Mouse (Mus musculus) limb, embryonic 13.5 days (tissue): ENCODE results near the gene Elk4. TPM values are rescaled to one million over a fixed set of nuclear protein-coding genes. Genes with fewer than 3 reads are reported as not detected.

Experiments used
- ATAC-seq: fragments of 200-750 bp; cut with Nextera tagmentation; 2 replicates; pipeline ENCODE4 v1.8.0; 2017; ENCODE audit warnings: low read depth, moderate number of reproducible peaks, moderate TSS enrichment; ENCODE audit not compliant: low FRiP score
- H3K27ac ChIP-seq: fragments of 300-500 bp; sonication (generic); 2 replicates; pipeline ENCODE4 v1.5.1; 2015; ENCODE audit warnings: inconsistent platforms, mild to moderate bottlenecking, moderate library complexity
- H3K27me3 ChIP-seq: fragments of 300-500 bp; sonication (generic); 2 replicates; pipeline ENCODE4 v1.6.1; 2015; ENCODE audit warnings: mild to moderate bottlenecking, inconsistent platforms
- H3K36me3 ChIP-seq: fragments of 300-500 bp; sonication (generic); 2 replicates; pipeline ENCODE4 v1.6.1; 2015; ENCODE audit warnings: inconsistent platforms, mild to moderate bottlenecking, moderate library complexity
- H3K4me1 ChIP-seq: fragments of 300-500 bp; sonication (generic); 2 replicates; pipeline ENCODE4 v1.6.1; 2015; ENCODE audit warnings: inconsistent platforms
- H3K4me2 ChIP-seq: fragments of 300-500 bp; sonication (generic); replicated peaks from 2 replicates; pipeline ENCODE4 v1.6.1; 2015; ENCODE audit warnings: inconsistent platforms, mild to moderate bottlenecking, moderate library complexity
- H3K4me3 ChIP-seq: fragments of 300-500 bp; sonication (generic); 2 replicates; pipeline ENCODE4 v1.5.1; 2015; ENCODE audit warnings: moderate library complexity, mild to moderate bottlenecking, inconsistent platforms
- H3K9ac ChIP-seq: fragments of 300-500 bp; sonication (generic); 2 replicates; pipeline ENCODE4 v1.6.1; 2015; ENCODE audit warnings: mild to moderate bottlenecking, inconsistent platforms
- H3K9me3 ChIP-seq: fragments of 300-500 bp; sonication (generic); 2 replicates; pipeline ENCODE4 v1.6.1; 2016; ENCODE audit warnings: inconsistent platforms
- WGBS: fragments of 180-500 bp; shearing (Covaris S2); methylation state at CpG from one replicate; pipeline ENCODE4 v1.1.7; 2015; 5-methylcytosine and 5-hydroxymethylcytosine counted together
- polyA plus RNA-seq: library from polyadenylated mRNA; unstranded; fragments of >200 nt; fragmentation: Nextera tagmentation; extraction: Ambion mirVana; gene quantifications from 2 replicates; pipeline ENCODE4 v1.2.1, GENCODE M21; 2015

Elk4 gene
- polyA plus RNA-seq, 1 experiment from 2014 or later: 20.2 TPM

- 76% methylated on average over 9 of the region's 9 CpGs for WGBS
Measured at GRCm38 (mm10) chr1:131990083-131990760, 17.2 kb upstream of the Elk4 start.

DNA sequence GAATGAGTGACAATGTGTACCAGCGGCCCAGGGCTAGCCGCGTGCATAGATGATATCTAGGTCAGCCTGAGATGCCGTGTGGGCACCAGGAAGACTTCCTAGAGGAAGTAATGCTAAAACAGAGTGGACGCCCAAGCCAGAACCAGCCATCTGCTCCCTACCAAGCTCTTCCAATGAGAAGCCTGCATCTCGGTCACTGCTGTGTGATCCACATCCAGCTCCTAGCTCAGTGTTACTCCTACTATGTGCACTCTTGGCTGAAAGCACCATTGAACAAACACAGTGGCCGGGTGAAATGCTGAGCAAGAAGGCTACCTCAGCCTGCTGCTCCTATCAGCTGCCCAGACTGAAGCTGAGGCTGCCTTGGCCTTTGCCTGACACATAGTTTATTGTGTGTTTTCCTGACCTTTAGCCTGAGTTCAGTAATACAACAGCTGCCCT is 14.8 kb upstream of the Elk4 start:
- no peak for ATAC-seq
- no peaks in the 10 kb centered on the region for H3K9me3 ChIP-seq
- H3K27ac ChIP-seq: no peak overlapping the region
- H3K27me3 ChIP-seq: no peaks in the 10 kb centered on the region
- WGBS: 82% methylated on average over 7 of the region's 7 CpGs
- no peak overlapping the region for H3K4me2 ChIP-seq
- no peaks in the 10 kb centered on the region for H3K36me3 ChIP-seq
- H3K9ac ChIP-seq: no peak overlapping the region
- H3K4me1 ChIP-seq: no peaks in the 10 kb centered on the region
- no peak overlapping the region for H3K4me3 ChIP-seq

More at GRCm38 (mm10) chr1:131990083-131990760, 17.2 kb upstream of the Elk4 start:
- no peak for ATAC-seq
- no peak overlapping the region for H3K4me2 ChIP-seq
- no peak overlapping the region for H3K9ac ChIP-seq
- no peak overlapping the region for H3K4me3 ChIP-seq
- H3K27ac ChIP-seq: no peak overlapping the region
- H3K9me3 ChIP-seq: no peaks in the 10 kb centered on the region
- no peaks in the 10 kb centered on the region for H3K27me3 ChIP-seq
- H3K4me1 ChIP-seq: no peaks in the 10 kb centered on the region
- no peaks in the 10 kb centered on the region for H3K36me3 ChIP-seq

DNA sequence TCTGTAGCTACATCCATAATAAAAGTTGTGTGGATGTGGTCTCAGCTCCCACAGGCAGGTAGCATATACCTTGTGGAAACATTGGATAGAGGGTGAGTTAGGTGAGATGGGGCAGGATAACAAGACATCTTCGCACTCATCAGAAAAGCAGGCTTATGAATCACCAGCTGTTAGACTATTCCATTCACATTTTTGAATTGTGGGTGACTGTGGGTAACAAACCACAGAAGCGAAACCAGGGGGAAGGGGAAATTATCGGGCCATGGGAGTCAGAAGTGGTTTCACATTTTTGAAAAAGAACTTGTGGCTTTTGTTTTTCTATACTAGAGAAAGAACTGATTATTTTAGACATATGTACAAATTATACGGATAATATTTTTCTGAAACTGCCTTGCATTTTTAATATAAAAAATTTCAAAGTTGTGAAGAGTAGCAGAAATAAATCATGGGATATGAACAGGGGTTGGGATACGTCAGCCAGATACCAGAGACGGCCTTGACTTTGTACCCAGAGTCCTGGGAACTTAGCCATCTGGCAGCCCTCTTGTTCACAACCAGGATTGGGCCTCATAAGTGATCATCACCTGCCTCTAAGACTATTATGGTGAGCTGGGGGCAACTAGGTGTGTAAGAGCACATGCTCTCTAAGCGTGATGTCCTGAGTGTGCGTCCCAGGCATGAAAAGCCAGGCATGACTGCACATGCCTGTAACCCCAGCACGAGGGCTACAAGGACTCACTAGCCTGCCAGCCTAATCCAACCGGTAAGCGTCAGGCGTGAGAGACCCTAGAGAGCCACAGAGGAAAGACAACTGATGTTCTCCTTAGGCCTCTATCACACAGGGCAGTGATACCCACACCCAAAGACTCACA is 14.0 kb upstream of the Elk4 start:
- Histone ChIP-seq H3K27ac (no peak overlapping the region), H3K4me2 (no peak overlapping the region), H3K9me3 (no peaks in the 10 kb centered on the region), H3K36me3 (no peaks in the 10 kb centered on the region), H3K4me1 (no peaks in the 10 kb centered on the region), H3K4me3 (no peak overlapping the region), H3K9ac (no peak overlapping the region), H3K27me3 (no peaks in the 10 kb centered on the region)
- WGBS: 87% methylated on average over 12 of the region's 12 CpGs
- ATAC-seq: no peak

GRCm38 (mm10) chr1:131995062-131995461 is 12.3 kb upstream of the Elk4 start:
- 30% methylated on average over 4 of the region's 4 CpGs for WGBS
- Histone ChIP-seq H3K9ac (no peak overlapping the region), H3K9me3 (no peaks in the 10 kb centered on the region), H3K4me2 (no peak overlapping the region), H3K36me3 (no peaks in the 10 kb centered on the region), H3K27ac (no peak overlapping the region), H3K4me1 (no peaks in the 10 kb centered on the region), H3K4me3 (no peak overlapping the region), H3K27me3 (no peaks in the 10 kb centered on the region)
- no peak for ATAC-seq

GRCm38 (mm10) chr1:132000506-132000905 is 6.9 kb upstream of the Elk4 start:
- no peak for ATAC-seq
- Histone ChIP-seq H3K9ac (no peak overlapping the region), H3K27me3 (no peaks in the 10 kb centered on the region), H3K4me3 (no peak overlapping the region), H3K4me1 (0 out of 2 replicates have a peak, but pooled peaks cover 5% of the 10 kb centered on the region), H3K27ac (no peak overlapping the region), H3K36me3 (no peaks in the 10 kb centered on the region), H3K4me2 (no peak overlapping the region), H3K9me3 (no peaks in the 10 kb centered on the region)

DNA sequence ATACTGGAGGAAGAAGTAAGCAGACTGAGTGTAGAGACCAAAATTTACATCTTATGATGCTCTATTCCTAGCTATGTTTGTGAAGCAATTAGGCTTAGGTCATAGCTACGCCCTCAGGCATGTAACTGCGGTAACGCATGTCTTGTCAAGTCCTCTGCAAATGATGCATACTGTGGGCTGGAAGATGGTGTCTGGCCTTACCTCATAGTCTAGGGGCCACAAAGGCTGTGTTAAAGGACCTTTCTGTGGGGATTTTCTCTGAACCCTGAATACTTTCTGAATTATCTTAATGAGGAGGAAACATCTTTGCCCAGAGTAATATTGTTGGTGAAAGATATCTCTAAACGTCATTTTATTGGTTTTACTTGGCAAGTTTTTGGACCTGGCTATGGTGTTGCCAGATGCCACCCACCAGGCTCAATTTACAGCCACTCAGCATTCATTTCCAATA is 5.5 kb upstream of the Elk4 start:
- Histone ChIP-seq H3K4me2 (no peak overlapping the region), H3K4me3 (no peak overlapping the region), H3K4me1 (peaks cover 10% of the 10 kb centered on the region), H3K36me3 (no peaks in the 10 kb centered on the region), H3K9ac (no peak overlapping the region), H3K27me3 (no peaks in the 10 kb centered on the region), H3K9me3 (no peaks in the 10 kb centered on the region), H3K27ac (no peak overlapping the region)
- WGBS: 71% methylated on average over 4 of the region's 4 CpGs
- ATAC-seq: no peak

DNA sequence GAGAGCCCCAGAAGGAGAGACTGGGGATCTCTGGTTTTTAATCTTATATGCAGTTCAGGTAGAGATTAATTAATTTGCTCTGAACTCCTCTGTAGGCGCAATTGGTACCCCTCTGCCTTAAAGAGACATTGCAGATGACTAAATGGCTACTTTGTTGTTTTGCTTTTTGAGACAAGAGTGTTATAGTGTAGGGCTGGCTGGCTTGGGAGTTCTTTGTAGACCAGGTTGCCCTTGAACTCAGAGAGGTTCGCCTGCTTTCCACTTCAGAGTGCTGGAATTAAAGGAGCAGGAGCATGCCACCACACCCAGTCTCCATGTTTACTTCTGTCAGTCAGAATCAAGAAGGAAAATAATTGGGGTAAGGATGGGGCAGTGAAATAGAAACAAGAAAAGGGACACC is 4.3 kb upstream of the Elk4 start:
- Histone ChIP-seq H3K4me2 (no peak overlapping the region), H3K36me3 (no peaks in the 10 kb centered on the region), H3K4me3 (no peak overlapping the region), H3K4me1 (peaks cover 10% of the 10 kb centered on the region), H3K27ac (no peak overlapping the region; the same call in 1 of the 2 replicates), H3K9me3 (no peaks in the 10 kb centered on the region), H3K27me3 (no peaks in the 10 kb centered on the region), H3K9ac (no peak overlapping the region)
- no peak for ATAC-seq
- 59% methylated on average over 2 of the region's 2 CpGs for WGBS

GRCm38 (mm10) chr1:132003817-132004216 is 3.6 kb upstream of the Elk4 start:
- Histone ChIP-seq H3K9me3 (no peaks in the 10 kb centered on the region), H3K9ac (no peak overlapping the region), H3K4me2 (no peak overlapping the region), H3K36me3 (no peaks in the 10 kb centered on the region), H3K27me3 (no peaks in the 10 kb centered on the region), H3K4me3 (no peak overlapping the region), H3K27ac (no peak overlapping the region), H3K4me1 (peaks cover 11% of the 10 kb centered on the region)
- ATAC-seq: no peak
- 43% methylated on average over 1 of the region's 1 CpGs for WGBS

DNA sequence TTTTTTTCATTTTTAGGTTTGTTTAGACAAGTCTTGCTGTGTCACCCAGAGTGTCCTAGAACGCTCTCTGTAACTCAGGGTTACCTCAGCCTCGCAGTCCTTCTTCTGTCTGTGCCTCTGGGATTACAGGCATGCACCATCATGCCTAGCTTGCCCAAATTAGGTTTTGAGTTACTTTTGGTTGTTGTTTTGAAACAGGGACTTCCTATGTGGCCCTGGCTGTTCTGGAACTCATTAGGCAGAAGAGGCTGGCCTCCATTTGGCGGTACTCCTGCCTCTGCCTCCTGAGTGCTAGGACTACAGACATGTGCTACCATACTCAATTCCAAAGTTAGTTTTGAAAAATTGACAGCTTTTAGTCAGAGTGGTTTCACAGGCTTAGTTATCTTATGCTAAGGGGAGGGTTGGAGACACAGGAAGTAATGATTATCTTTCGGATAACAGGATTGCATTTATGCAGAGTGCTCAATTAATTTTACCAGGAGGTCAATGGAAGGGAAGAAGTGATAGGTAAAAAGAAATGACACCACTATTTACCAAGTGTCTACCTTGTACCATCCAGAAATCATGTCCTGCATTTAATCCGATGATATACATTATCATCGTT is 2.7 kb upstream of the Elk4 start:
- Histone ChIP-seq H3K27ac (no peak overlapping the region), H3K27me3 (no peaks in the 10 kb centered on the region), H3K9me3 (no peaks in the 10 kb centered on the region), H3K4me2 (no peak overlapping the region), H3K9ac (no peak overlapping the region), H3K36me3 (no peaks in the 10 kb centered on the region), H3K4me1 (peaks cover 20% of the 10 kb centered on the region), H3K4me3 (no peak overlapping the region)
- 74% methylated on average over 6 of the region's 6 CpGs for WGBS
- ATAC-seq: no peak

DNA sequence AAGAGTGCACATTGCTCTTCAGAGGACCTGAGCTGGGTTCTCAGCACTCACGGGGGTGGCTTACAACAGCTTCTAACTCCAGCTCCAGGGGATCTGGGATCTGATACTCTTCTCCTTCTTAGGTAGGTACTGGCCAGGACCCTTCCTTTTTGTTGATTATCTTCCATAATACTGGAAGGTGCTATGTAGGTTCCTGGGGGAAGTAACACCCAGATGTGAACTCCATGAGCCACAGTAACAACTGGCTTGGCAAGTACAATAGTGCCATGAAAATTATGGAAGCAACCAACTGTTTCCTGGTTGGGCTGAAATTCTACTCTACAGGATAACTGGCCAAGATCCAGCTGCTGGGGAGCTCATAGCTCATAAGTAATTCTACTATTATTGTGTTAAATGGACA is 1.9 kb upstream of the Elk4 start:
- Histone ChIP-seq H3K4me1 (peaks cover 23% of the 10 kb centered on the region), H3K9me3 (no peaks in the 10 kb centered on the region), H3K4me3 (no peak overlapping the region), H3K4me2 (no peak overlapping the region), H3K27ac (no peak overlapping the region), H3K27me3 (no peaks in the 10 kb centered on the region), H3K36me3 (no peaks in the 10 kb centered on the region), H3K9ac (no peak overlapping the region)
- WGBS: 86% methylated on average over 1 of the region's 1 CpGs
- ATAC-seq: no peak

DNA sequence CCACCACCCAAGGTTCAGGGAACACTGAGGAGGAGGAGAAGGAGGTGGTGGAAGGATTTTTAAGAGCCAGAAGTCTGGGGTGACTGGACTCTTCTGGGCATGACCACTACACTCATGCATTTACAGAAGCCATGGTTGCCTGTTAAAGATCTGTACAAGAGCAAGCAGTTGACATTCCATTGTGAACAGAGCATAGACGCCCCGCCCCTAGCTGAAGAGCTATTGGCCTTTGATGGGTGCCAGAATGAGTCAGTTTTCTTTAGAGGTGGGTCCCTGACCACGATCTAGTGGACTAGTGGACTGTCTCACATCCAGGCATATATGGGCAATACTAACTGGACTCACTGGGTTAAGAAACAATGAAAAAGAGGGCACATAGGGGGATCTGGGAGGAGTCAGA is 1.4 kb upstream of the Elk4 start:
- Histone ChIP-seq H3K36me3 (no peaks in the 10 kb centered on the region), H3K27ac (no peak overlapping the region), H3K4me1 (peaks cover 23% of the 10 kb centered on the region), H3K9ac (no peak overlapping the region), H3K4me3 (no peak overlapping the region), H3K27me3 (no peaks in the 10 kb centered on the region), H3K4me2 (no peak overlapping the region), H3K9me3 (no peaks in the 10 kb centered on the region)
- WGBS: 85% methylated on average over 3 of the region's 3 CpGs
- no peak for ATAC-seq

- no peaks in the 10 kb centered on the region for H3K36me3 ChIP-seq
- H3K27me3 ChIP-seq: no peaks in the 10 kb centered on the region
- no peaks in the 10 kb centered on the region for H3K9me3 ChIP-seq
- peak overlapping the region; percentile 76 for H3K4me2 ChIP-seq
- H3K9ac ChIP-seq: peak overlapping the region; percentile 95
- peak overlapping the region; percentile 99; the same call in 1 of the 2 replicates for H3K27ac ChIP-seq
- 29% methylated on average over 5 of the region's 5 CpGs for WGBS
- peaks cover 23% of the 10 kb centered on the region for H3K4me1 ChIP-seq
- H3K4me3 ChIP-seq: peak overlapping the region; percentile 76
- ATAC-seq: no peak
Measured at GRCm38 (mm10) chr1:132006721-132007120, 686 bp upstream of the Elk4 start.
